Mouse (Mus musculus): Measurements from ENCODE around the gene Hand2.

The Hand2 gene

DNA sequence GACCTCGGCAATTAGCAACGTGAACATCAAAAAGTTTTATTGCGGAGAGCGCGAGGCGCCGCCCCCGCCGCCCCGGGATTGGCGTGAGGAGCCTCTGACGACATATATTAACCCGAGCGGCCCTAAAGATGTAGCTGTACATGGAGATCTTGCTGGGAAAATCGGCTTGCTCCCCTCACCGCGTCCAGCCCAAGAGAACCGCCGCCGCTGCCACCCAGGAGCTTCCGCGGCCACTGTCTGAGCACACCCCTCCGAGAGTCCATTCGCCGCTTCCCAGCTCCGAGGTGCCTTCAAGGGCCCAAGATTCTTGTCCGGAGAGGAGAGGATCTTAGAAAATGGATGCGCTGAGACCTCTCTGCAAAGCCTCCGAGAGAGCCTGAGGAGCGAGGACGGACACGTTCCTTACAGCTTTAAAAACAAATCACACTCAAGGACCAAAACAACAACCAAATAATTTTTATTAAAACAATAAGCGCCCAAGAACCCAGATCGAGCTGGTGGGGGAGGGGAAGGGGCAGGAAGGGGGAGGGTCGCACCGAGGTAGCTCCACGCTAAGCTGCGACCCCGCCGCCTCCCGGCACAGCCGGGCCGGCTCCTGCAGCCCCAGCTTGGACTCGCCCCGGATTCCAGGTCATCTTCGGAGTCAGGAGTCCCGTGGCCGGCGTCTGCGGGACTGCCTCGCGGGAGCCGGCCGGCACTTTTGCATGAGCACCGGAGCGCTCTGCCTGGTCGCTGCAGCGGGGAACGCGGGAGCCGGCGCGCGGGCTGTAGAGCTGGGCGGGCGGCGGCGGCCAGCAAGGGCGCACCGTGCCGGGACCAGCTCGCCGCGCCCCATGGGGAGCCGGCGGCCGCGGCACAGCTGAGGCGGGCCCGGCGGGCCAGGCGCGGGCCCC, at the start of gene Hand2:
Gene Hand2 (plus strand): TSS at position 133 of the 893 bp plus-strand sequence.
- DNase-seq (ENCODE audit: low read depth, low spot score), result no peak

DNA sequence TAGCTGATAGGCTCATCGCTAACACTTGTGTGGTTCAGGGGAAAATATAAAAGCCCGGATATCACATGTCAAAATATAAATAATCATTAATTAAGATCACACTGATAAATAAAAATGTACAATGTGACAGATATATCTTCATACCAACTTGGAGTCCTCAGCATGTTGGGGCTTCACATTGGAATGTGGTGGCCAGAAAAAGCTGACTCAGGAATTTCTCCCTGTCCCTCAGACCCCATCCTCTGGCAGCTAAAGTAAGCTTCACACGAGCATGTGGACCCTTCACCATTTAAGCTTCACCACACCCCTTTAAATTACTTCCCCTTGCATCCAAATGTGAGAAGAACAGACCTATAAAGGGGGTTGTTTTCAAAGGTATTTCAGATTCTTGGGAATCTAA, 47.7 kb upstream of the Hand2 start:
- no peak for DNase-seq (ENCODE audit: low read depth, low spot score)

DNA sequence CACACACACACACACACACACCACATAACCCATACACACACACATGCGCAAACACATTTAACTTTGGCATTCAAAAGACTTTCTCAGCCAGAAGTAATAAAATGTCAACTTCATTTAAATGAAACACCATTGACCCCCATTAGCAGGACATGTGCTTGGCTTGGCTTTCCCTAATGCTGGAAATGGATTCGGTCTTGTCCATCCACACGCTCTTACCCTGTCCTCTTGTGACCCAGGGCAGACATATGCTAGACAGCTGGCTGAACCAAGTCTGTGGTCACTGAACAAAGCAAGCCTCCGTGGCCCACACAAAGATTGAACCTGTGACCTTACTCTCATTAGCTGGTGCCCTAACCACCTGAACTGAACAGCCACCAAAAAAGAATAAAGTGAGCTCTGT, 27.3 kb upstream of the Hand2 start:
- no peak for DNase-seq (ENCODE audit: low read depth, low spot score)

DNA sequence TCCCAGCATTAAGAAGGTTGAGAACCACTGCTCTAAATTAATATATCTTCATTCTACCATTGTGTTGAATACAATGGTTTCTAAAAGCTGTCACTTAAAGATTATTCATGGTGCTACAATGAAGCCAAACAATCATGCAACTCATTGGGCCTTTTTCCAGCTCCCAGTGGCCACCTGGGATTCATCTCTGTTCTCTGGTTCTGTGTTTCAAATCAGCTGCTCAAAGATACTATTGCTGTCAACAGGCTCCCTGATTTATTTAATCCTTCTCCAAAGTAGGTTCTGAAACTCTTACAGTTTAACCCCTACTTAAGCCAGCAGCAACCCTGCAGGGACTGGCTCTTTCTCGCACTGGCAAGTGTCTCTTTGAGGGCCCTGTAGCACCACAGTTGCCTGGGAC, 17.3 kb upstream of the Hand2 start:
- DNase-seq (ENCODE audit: low read depth, low spot score), result no peak

DNA sequence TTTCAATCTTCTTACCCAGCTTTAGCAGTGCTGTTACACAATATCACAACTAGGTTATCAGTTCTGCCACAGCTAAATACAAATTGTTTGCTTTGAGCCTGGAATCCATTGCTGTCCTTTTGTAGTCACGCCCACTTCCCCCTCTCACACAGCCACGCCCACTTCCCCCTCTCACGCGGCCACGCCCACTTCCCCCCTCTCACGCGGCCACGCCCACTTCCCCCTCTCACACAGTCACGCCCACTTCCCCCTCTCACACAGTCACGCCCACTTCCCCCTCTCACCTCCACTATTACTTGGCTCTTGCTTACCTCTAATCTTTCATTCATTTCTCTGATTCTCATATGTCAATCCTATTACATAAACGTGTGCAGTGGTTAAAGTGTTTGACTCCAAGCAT, 15.8 kb upstream of the Hand2 start:
- no peak for DNase-seq (ENCODE audit: low read depth, low spot score)

DNA sequence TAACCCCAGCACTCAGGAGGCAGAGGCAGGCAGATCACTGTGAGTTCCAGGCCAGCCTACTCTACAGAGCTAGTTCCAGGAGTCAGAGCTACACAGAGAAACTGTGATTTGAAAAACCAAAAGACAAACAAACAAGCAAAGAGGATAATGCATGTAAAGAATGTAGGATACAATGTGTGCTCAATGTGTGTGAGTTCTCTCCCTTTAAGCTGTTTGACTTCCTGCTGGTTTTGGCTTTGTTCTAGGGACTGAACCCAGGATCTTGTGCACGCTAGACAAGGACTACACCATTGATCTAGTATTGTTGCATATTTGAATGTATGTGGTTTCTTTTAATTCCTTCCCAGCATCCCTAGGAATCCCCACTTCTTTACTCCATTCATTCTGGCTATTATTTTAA, 14.3 kb upstream of the Hand2 start:
- no peak for DNase-seq (ENCODE audit: low read depth, low spot score)

DNA sequence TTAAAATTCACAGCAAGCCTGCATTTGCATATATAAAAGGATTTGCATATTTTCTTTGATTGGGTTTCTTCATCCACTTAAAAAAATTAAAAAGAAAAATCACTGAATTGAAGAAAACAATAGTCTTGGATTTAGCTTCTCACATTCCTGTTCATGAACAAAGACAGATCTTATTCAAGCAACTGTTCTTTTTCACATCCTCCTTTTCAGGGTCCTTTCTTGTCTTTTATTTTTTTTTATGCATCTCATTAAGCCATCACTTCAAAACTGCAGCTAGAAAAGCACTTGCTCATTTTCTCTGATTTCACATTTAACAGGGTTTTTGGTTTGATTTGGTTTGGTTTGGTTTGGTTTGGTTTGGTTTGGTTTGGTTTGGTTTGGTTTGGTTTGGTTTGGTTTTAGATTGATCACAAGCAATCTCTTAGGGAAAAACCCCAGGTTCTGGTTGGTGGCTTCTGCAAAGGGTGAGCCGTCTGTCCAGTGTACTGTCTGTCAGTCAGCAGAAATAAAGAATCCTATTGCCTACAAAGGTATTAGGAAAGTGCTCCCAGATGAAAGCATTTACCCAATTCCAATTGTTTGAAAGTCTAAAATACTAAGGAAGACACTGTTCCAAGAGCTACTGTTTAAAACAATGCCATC, 10.8 kb upstream of the Hand2 start:
- DNase-seq (ENCODE audit: low read depth, low spot score), result no peak

DNA sequence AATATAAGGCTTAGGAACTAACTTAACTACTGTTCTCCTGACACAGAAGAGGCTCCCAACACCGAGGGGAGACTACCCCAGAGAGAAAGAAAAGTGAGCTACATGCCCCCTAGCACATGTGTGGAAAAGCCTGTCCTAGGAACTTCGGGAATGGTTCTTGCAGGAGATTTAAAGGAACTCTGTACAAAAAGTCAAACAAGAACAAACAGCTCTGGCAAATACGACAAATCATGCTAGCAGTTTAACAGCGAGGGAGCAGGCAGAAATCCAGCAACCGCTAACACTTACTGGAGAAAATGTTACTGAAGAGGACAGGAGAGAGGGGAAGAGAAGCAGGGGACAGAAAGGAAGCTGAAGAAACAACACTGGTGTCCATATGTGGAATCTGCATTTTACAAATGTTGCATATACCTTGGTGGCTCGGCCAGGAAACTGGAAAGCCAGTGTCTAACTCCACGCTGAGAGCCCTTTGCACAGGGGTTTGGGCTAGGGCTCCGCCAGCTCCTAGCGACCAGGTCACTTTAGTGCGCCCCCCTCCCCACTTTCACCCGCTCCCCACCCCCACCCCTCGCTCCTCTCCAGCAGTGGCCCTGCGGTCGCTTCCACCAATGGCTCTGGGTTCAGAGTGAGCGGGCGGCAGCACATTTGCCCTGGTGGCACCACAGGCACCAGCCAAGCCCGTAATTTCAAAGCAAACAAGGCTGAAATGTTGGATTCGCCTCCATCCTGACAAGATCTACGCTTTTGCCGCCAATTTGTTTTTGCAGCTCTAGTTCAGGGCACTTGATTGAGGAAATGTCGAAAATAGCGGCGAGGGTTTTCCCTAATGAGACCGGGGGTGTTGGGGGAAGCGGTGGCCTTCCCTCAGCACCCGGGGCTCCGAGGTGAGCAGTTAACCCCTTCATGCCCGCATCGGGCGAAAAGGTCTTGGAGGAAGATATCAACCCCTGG, 8.5 kb upstream of the Hand2 start:
- DNase-seq (ENCODE audit: low read depth, low spot score), result no peak

DNA sequence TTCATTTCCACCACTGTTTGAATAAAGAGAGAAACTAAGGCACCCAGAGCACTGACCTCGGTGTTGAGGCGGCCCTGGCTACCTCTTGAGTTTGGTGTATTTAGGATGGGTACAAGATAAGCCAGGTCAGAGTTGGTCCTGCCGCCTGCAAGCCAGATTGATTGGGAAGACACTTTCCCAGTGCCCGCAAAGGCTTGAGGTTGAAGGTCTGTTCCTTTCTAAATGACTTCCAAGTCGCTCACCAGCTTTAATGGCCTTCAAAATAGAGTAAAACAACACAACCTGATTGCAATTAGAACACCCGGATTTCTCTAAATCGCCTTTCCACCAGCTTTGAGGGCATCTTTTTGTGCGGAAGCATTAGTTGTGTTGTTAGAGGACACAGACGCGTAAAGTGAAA, 7.2 kb upstream of the Hand2 start:
- DNase-seq (ENCODE audit: low read depth, low spot score), result no peak

DNA sequence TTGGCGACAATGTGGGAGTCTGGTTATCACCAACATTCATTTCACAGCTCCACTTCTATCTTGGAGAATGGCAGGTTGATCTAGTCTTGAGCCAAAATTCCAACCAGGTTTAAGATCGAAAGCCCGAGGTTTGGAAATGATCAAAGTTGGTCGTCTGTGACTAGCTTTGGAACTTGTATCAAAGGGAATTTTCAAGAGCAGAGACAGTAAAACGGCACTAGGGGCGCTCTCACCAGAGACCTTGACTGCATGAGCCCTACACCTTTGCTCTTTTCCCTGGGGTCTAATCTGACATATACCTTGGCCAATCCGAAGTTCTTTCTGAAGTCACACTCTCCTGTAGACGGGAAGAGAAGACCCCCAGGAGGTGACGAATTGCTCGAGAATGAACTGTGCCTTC, 6.6 kb upstream of the Hand2 start:
- DNase-seq (ENCODE audit: low read depth, low spot score), result no peak

DNA sequence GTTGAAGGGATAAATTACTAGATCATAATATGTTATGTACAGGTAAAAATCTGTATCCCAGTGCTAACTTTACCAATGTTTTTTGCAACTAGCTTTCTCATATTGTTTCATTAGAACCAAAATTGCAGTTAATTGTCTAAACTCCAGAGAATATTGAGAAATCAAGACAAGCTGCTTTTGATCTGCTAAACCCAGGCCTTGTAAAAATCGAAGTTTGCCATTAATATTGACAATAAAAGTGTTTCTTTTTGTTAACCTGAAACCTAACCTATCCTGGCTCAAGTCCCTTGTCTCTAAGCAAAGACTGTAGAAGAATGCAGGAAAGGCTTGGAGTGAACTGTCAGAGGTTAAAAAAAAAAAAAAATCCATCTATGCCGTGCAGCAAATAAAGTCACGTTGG, 5.3 kb upstream of the Hand2 start:
- no peak for DNase-seq (ENCODE audit: low read depth, low spot score)

DNA sequence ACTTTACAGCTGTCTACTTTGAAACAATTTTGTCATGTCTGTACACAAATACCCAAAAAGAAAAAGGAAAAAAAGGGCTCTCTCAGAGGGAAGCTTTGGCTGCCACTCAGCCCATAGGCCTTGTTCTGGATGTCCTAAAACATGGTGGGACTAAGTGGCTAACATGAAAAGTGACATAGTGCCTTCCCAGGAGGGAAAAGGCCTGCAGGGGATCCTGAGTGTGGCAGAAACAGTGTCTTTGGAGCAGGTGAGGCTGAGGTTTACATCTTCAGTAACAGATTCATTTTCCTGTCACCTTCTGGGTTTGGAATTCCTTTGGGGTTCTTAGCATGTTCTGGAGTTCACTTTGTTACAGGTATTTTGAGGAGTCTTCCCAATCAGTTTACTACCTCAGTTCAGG, 3.7 kb upstream of the Hand2 start:
- no peak for DNase-seq (ENCODE audit: low read depth, low spot score)

DNA sequence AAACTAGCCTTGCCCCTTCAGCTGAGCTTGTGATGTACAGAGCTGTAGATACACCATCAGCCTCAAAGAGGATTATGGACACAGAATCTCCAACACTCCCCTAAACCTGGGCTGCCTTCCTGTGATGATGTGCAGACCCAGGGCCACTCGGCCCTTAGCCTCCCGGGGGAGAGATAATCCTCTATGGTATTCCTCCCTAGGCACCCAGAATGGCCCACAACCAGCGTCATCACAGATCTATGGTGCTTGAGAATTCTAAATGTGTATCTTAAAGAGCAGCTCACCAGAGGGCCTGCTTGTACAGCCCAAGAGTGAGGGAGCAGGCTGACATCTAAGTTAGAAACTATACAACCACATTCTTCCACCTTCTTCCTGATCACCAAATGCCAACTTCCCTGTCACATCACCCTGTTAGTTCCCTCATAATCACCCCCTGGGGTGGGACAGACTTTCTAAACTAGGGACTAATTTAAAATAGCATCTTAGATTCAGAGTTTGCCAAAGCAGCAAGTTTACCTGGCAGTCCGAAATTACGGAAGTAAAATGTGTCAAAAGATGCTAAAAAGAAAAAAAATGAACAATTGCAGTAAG, 2.8 kb upstream of the Hand2 start:
- no peak for DNase-seq (ENCODE audit: low read depth, low spot score)

DNA sequence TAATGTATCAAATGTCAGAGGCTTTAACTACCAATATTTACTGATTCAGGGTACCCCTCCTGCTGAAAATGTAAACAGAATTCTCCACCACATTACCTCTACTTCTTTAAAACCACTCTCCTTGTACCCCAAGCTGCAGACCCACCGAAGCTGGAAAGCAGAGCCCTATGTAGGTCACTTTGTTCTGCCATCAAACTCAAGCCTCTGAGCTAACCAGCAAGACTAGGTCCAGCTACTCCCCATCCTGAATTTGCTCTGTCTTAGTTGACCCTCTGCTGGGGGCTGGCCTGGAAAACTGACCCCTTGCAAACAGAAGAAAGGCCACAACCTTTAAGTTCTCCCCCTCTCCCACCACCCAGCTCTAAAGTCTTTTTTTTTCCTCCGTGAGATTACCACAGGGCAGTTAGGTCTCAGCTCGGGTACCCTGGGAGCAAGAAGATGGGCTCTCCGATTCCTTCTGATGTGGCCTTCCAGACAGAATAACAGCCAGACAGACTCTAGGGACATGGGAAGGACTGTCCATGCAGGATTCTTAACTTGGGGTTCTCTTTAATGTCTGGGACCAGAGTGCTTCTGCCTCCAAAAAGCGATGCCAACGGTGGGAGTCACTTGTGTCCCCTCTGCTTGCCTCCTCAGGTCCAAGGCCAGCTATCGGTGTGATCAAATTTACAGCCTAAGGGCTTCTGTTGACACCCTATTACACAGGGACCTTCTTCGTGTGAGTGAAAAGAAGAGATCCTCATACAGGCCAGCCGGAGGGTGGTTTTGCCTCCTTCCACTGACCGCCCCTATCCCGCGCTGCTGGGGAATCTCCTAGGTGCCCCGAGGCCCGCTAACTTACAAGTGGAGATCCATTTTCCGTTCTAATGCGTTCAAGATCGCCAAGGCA, 1.4 kb upstream of the Hand2 start:
- DNase-seq (ENCODE audit: low read depth, low spot score), result no peak

DNA sequence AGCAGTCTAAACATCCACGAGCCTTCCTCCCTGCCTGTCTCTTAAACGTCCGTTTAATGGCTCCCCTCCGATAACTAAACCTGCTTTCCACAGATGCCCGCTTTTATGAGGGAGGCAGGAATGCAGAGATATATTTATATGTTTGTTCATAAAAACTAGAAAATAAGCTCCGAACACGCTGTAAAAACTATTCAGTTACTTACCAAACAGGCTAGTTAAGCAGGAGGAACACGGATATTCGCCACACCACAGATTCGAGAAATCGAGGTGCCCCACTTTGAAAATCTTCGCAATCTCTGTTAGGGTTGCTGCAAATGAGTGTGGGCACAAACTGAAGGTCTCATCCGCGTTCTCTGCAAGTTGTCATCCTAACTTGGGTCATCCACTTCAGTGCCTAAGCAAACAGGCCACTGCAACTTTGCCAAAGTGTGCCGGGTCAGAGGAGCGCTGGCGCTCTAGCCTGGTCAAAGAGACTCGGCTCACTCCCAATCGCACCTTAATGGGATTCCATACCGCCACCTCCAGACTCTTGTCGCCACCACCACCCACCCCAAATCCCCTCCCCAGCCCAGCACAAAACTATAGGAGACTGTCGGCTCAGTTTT, 700 bp upstream of the Hand2 start:
- no peak for DNase-seq (ENCODE audit: low read depth, low spot score)

DNA sequence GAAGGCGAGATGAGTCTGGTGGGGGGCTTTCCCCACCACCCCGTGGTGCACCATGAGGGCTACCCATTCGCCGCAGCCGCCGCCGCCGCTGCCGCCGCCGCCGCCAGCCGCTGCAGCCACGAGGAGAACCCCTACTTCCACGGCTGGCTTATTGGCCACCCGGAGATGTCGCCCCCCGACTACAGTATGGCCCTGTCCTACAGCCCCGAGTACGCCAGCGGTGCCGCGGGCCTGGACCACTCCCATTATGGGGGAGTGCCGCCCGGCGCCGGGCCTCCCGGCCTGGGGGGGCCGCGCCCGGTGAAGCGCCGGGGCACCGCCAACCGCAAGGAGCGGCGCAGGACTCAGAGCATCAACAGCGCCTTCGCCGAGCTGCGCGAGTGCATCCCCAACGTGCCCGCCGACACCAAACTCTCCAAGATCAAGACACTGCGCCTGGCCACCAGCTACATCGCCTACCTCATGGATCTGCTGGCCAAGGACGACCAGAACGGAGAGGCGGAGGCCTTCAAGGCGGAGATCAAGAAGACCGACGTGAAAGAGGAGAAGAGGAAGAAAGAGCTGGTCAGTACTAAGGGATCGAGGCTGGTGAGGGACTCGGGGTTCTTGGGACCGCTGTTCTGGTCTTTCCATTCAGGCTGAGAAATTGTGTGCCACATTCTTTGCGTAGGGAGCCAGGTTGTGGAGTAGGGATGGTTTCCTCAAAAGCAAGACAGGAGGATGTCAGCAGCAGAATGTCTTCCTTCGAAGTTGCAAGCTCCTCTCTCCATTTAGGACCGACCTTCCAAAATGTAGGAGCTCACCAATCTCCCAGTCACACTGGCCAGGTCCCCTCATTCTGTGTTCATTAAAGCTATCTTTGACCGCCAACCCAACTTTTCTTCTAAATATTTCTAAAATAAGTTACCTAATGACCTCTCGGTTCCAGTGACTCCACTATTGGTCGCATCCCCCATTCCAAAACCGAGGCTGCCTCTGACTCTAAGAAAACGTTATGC, 1.4 kb downstream of the Hand2 start:
- DNase-seq (ENCODE audit: low read depth, low spot score), result no peak

DNA sequence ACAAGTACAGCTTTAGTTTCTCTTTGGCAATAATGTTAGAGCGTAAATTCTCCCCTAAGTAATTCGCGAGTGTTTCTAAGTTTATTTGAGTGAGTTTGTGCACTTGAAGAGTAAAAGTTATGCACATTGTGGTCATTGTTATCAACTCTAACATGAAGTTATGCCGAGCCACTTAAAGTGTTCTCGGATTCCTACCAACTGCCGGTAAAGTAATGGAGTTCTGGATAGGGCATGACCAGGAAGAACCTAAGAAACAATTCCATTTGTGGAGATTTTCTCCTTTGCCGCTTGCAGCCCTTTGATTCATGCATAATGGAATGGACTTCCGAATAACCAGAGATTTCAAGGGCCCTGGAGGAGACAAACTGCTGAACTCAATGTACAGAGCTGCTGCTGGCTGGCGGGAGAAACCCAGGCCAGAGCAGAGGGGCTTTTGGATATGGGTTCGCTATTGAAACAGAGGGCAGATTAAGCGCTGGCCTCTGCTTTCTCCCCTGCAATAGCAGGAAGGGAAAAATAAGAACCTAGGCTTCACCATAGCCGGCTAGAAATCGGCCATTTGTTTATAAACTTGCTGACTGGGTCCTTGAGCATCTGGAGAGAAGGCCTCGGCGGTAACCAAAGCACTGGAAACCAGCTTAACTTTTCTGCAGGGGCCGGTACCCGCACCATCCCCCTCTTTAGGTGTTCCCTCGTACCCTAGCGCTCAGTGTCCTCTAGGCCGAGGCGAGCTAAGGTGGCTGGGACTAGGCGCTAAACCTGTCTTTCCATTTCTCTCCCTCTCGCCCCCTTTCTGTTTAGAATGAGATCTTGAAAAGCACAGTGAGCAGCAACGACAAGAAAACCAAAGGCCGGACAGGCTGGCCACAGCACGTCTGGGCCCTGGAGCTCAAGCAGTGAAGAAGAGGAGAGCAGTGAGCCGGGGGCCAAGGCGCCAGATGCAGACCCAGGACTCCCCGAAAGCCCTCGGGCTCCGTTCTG, 2.5 kb downstream of the Hand2 start:
- no peak for DNase-seq (ENCODE audit: low read depth, low spot score)

DNA sequence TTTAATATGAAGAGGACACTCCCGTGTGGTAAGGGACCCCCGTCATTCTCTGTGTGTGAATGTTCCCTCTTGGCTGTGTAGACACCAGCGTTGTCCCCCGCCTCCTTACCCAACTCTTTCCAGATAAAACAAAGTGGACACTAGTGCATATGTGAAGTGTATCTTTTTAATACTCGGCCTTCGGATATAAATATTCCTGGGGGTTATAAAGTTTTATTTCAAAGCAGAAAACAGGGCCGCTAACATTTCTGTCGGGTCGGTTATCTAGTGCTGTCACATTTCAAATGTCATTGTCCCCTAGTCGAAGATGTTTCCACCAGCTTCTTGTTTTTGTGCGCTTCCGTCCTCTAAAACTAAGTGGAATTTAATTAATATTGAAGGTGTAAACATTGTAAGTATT, 3.3 kb downstream of the Hand2 start:
- no peak for DNase-seq (ENCODE audit: low read depth, low spot score)
